Mouse (Mus musculus): ENCODE results near the gene Cep41.

Cep41 gene

GRCm38 (mm10) chr6:30624763-30625162 is 68.8 kb downstream of the Cep41 start:
- DNase-seq (ENCODE audit: low spot score in 2 of 2): no peak

DNA sequence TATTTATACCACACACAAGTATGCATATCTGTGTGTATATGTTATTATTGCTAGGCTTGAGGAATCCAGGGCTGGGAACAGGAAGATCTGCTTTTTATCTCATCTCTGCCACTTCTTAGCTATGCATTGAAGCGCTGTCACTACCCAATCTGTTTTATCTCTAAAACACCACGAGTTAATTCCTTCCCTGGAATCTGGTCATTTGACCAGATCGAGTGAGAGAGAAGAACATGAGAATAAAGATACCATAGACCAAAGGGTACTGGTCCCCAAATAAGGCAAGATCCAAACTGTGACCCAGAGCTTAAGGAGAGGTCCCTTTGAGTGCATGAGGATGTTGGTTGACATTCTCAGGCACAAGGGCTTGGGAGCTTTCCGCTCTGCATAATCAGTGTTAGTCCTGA is 71.6 kb downstream of the Cep41 start:
- no peak for DNase-seq (ENCODE audit: low spot score in 2 of 2)

- DNase-seq (ENCODE audit: low spot score in 2 of 2): no peak
These were observed 72.6 kb downstream of the Cep41 start for GRCm38 (mm10) chr6:30620994-30621393.

- DNase-seq (ENCODE audit: low spot score in 2 of 2): no peak
These were observed 73.0 kb downstream of the Cep41 start for GRCm38 (mm10) chr6:30620591-30620990.

DNA sequence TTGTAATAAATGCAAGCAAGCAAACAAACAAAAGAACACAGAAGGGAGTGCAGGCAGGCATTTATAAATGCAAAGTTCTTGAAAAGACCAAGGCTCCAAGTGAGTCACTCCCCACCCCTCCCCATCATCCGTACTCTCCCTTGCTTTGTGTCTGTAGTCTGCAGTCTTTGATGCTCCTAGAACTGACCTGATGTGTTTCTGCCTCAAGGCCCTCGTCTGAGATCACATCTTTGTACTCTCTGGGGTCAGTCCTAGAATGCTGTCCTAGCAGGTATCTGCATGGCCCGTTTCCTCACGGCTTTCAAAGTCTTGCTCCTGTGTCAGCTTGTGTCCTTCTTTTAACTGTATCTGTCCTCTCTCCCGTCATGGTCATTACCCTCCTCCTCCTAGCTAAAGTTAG is 73.9 kb downstream of the Cep41 start:
- DNase-seq (ENCODE audit: low spot score in 2 of 2): no peak

DNA sequence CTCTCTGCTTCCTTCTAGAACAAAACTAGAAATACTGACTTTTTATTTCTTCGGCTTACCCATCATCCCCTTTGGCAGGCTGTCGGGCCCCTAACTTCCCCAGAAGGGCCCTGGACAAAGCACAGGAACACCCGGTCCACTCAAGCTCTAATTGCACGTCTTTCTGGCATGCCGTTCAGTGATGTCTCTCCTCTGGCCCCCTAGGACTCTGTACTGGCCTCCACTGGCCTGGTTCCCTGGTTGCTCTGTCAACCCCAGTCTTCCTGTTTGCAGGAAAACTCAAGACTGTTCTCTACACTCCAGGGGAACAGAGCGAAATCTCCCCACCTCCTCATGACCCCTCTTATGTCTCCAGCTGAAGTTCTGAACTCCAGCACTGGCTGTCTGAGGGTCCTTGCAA is 74.8 kb downstream of the Cep41 start:
- DNase-seq (ENCODE audit: low spot score in 2 of 2): no peak

- no peak for DNase-seq (ENCODE audit: low spot score in 2 of 2)
These were observed 75.5 kb downstream of the Cep41 start for GRCm38 (mm10) chr6:30617959-30618590.

- peak in 1 of 2 experiments; percentile 8 for DNase-seq (ENCODE audit: low spot score in 2 of 2)
These were observed 76.3 kb downstream of the Cep41 start for GRCm38 (mm10) chr6:30617020-30617958.

- DNase-seq (ENCODE audit: low spot score in 2 of 2): no peak
These were observed 77.0 kb downstream of the Cep41 start for GRCm38 (mm10) chr6:30616491-30616941.

- DNase-seq (ENCODE audit: low spot score in 2 of 2): no peak
These were observed 77.8 kb downstream of the Cep41 start for GRCm38 (mm10) chr6:30615741-30616140.

- DNase-seq (ENCODE audit: low spot score in 2 of 2): no peak
These were observed 79.3 kb downstream of the Cep41 start for GRCm38 (mm10) chr6:30614251-30614650.

DNA sequence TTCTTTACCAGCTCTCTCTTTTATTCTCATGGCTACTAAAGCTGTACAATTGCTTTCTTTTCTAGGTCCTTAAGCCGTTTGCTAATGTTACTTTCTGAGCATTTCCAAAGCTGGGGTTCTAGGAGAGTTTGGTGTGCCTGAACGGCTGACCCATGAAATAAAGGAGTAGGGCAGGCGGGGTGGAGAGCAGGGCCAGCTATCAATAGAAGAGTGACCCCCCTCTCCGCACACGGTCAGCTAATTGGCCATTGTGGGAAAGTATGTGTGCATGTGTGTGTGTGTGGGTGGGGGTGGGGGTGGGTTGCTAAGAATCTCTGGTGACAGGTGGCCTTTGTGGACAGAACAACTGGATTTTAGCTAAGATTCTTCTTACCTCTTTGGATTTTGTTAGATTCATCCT is 82.3 kb downstream of the Cep41 start:
- no peak for DNase-seq (ENCODE audit: low spot score in 2 of 2)

GRCm38 (mm10) chr6:30610710-30611109 is 82.8 kb downstream of the Cep41 start, which contains the start of gene Cpa5:
Gene Cpa5 (plus strand): TSS chr6:30611010.
- DNase-seq (ENCODE audit: low spot score in 2 of 2): no peak

DNA sequence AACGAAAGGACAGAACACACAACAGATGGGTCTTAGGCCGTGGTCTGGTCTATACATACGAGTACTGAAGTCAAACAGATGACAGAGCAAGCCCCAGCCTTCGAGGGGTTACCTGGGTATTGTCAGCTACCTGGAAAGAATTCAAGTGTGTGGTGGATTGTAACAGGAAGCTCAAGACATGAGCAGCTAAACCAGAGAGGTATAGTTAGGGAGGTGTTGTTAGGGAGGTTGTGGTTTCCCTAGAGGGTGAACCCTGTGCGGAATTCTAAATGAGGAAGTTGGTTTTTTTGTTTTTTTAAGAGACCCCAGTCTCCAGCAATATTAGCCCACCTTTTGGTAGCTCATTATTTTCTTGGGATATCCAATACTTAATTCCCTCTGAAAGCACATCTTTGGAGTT is 87.9 kb downstream of the Cep41 start:
- DNase-seq (ENCODE audit: low spot score in 2 of 2): no peak

DNA sequence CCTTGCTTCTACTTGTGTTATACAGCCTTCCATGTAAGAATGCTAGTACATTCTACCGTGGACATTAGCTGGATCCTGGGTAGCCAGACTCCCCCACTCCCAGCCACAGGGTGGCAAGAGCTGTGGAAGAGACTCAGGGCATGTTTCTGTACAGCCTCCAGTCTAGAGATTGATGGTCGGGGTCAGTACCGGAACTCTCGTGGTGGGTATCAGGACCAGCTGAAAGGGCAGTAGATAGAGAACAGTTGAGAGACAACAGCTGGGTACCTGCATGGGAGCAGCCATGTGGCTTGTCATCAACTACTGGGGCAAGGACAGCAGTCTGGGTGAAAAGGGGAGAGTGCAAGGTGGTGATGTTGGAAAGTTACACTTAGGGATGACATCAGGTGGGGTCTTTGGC is 88.4 kb downstream of the Cep41 start:
- DNase-seq (ENCODE audit: low spot score in 2 of 2): no peak

DNA sequence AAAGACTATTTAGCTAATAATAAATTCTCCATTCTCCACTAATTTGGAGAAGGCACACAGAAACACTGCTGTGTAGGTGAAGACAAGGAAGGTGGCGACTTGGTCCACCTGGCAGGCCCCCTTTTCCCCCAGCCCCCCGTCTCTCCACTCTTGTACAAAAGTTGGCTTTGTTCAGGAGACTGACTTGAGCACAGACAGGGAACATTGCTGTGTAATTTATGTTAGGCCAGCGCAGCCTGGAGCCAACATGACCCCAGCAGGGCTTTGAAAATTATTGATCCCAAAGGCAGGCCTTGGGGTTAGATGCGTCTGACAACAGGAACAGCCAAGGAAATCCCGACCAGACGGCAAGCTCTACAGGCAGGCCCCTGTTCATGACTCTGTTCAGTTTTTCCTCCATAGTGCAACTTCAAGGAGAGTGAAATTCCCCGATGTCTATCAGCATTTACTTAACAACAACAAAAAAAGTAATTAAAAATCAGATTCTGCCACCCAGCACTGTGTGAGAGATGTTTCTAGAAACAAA is 89.1 kb downstream of the Cep41 start:
- no peak for DNase-seq (ENCODE audit: low spot score in 2 of 2)

Data from natural killer cell, adult 2 months (primary cell).